Mouse (Mus musculus): ENCODE results near the gene Tvp23a. TPM values are rescaled to one million over a fixed set of nuclear protein-coding genes. Genes with fewer than 3 reads are reported as not detected.

The Tvp23a gene
- polyA plus RNA-seq, 1 experiment from 2014 or later = 29.3 TPM

- no peak overlapping the region for H3K4me3 ChIP-seq
- 96% methylated on average over 9 of the region's 9 CpGs for WGBS
- no peak overlapping the region for H3K4me2 ChIP-seq (replicated peaks)
- no peaks in the 10 kb centered on the region for H3K27me3 ChIP-seq
- H3K27ac ChIP-seq = no peak overlapping the region
- H3K9ac ChIP-seq = no peak overlapping the region
- ATAC-seq (ENCODE audit: insufficient number of reproducible peaks, insufficient read depth, low FRiP score, low TSS enrichment) = no peak
- H3K9me3 ChIP-seq = no peaks in the 10 kb centered on the region
- H3K36me3 ChIP-seq = peaks cover 95% of the 10 kb centered on the region
- H3K4me1 ChIP-seq = no peaks in the 10 kb centered on the region
Measured at GRCm38 (mm10) chr16:10420447-10421054, 26.6 kb downstream of the Tvp23a start.

DNA sequence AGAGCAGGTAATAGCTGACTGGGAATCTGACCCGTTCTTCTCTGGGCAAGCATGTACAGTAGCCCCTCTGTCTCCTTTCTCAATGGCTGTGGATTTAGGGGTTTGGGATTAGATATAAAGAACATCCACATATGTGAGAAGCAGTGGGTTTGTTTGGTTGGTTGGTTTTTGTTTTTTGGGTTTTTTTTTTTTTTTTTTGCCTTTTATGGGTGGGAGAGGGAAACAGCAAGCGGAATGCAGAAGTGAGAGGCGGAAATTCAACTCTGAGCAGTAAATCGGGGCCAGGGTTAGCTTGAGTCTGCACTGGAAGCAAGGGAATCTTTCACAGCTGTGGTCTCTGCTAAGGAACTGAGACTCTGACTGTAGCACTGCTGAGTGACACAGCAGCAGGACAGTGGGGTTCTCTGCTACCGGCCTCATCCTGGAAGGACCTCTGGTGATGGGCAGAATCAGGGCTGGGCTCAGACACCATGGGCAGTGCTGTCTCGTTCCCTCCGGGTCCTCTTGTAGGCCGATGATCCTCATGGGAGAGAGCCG lies 29.4 kb downstream of the Tvp23a start:
- ATAC-seq (ENCODE audit: insufficient number of reproducible peaks, insufficient read depth, low FRiP score, low TSS enrichment) = no peak
- Histone ChIP-seq H3K4me1 (no peaks in the 10 kb centered on the region), H3K9ac (no peak overlapping the region), H3K27me3 (no peaks in the 10 kb centered on the region), H3K4me3 (no peak overlapping the region), H3K36me3 (peaks cover 91% of the 10 kb centered on the region), H3K27ac (no peak overlapping the region), H3K9me3 (no peaks in the 10 kb centered on the region), H3K4me2 (replicated peaks) (no peak overlapping the region)
- WGBS = 93% methylated on average over 9 of the region's 9 CpGs

DNA sequence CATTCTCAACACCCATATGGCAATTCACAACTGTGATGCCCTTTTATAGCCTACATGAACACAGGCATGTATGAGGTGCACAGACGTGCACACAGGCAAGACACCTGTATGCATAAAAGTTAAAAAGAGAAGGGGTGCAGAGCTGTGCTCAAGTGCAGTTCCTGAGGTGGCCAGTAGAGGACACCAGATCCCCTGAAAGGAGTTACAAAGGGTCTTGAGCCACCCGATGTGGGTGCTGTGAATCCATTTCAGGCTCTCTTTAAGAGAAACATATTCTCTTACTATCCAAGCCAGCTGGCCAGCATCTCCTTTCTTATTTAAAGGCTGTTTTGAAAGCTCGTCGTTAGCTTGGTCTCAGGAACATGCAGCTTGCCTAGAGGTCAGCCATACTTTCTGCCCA lies 30.3 kb downstream of the Tvp23a start:
- Histone ChIP-seq H3K27me3 (no peaks in the 10 kb centered on the region), H3K4me3 (no peak overlapping the region), H3K9ac (no peak overlapping the region), H3K4me1 (peaks cover 5% of the 10 kb centered on the region), H3K36me3 (peaks cover 82% of the 10 kb centered on the region), H3K9me3 (no peaks in the 10 kb centered on the region), H3K4me2 (replicated peaks) (no peak overlapping the region), H3K27ac (no peak overlapping the region)
- no peak for ATAC-seq (ENCODE audit: insufficient number of reproducible peaks, insufficient read depth, low FRiP score, low TSS enrichment)
- 96% methylated on average over 4 of the region's 4 CpGs for WGBS

DNA sequence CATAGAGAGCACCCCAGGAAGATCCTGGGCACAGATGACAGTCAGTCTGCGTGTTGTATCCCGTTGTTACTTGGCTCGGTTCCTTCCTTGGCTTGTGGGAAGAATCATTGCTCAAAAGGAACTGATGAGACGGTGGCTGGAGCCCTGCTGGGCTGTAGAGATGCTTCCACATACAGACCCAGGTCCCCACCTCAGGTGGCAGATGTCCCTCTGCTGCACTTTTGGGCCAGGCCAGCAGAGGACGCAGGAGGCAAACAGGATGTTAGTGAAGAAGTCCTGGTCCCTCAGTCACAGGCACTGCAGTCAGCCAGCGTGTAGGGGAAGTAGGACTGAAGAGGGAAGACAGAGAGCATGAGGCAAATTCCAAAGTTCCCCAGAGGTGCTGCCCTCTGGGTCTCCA lies 31.2 kb downstream of the Tvp23a start:
- H3K9ac ChIP-seq = no peak overlapping the region
- WGBS = 80% methylated on average over 6 of the region's 6 CpGs
- no peak overlapping the region for H3K4me2 ChIP-seq (replicated peaks)
- peaks cover 5% of the 10 kb centered on the region for H3K4me1 ChIP-seq
- H3K27me3 ChIP-seq = no peaks in the 10 kb centered on the region
- no peak for ATAC-seq (ENCODE audit: insufficient number of reproducible peaks, insufficient read depth, low FRiP score, low TSS enrichment)
- no peaks in the 10 kb centered on the region for H3K9me3 ChIP-seq
- no peak overlapping the region for H3K27ac ChIP-seq
- peaks cover 73% of the 10 kb centered on the region for H3K36me3 ChIP-seq
- no peak overlapping the region for H3K4me3 ChIP-seq

DNA sequence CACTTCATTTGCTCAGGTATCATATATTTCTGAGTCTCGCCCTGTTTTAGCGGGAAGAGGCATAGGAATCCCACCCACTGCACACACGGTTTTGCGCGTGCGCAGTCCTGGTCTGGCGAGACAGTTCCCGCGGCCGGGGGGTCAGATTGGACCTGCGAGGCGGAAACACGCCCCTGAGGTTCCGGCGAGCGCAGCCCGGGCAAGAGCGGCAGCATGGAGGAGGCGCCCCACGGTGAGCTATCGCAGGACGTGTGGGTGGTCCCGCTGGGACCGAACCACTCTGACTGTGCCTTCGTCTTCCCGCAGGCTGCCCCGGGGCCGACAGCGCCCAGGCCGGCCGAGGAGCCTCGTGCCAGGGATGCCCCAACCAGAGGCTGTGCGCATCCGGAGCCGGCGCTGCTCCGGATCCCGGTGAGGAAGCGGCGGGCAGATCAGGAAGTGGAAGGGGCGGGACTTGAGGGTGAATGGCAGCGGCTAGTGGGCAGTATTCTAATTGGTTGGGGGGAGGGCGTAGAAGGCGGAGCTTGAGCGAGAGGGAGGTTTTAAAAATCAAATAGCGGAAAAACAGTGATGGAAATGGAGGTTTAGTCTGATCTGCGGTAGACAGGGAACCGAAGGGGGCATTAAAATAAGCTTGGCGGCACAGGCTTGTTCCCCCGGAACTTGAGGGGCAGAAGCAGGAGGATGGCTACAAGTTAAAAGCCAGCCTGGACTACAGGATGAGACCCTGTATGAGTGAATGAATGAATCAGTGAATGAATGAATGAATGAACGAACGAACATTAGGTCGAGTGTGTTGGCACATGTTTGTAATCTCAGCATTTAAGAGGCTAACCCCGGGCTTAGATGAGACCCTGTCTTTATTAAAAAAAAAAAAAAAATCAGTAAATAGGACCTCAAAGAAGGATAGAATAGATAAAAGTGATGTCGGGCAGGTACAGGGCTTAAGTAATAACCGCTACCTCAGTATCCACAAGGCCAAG lies 35.1 kb downstream of the Tvp23a start, which contains the start of gene Nubp1:
Nubp1 (plus strand) TSS at position 185 of the 983 bp plus-strand sequence.
- Histone ChIP-seq H3K4me2 (replicated peaks) (peak within 1 kb of the TSS; percentile 70), H3K36me3 (peaks cover 37% of the 10 kb centered on the region), H3K27ac (peak within 1 kb of the TSS; percentile 89), H3K9me3 (no peaks in the 10 kb centered on the region), H3K4me1 (peaks cover 5% of the 10 kb centered on the region), H3K9ac (peak within 1 kb of the TSS; percentile 68), H3K27me3 (no peaks in the 10 kb centered on the region), H3K4me3 (peak within 1 kb of the TSS; percentile 68)
- 3% methylated on average over 56 of the region's 56 CpGs for WGBS
- ATAC-seq (ENCODE audit: insufficient number of reproducible peaks, insufficient read depth, low FRiP score, low TSS enrichment) = peak; percentile 96

- peaks cover 6% of the 10 kb centered on the region; the same call in 1 of the 2 replicates for H3K4me1 ChIP-seq
- H3K4me2 ChIP-seq (replicated peaks) = no peak overlapping the region
- no peak overlapping the region for H3K4me3 ChIP-seq
- H3K36me3 ChIP-seq = no peaks in the 10 kb centered on the region
- H3K27ac ChIP-seq = no peak overlapping the region
- no peaks in the 10 kb centered on the region for H3K9me3 ChIP-seq
- 24% methylated on average over 7 of the region's 7 CpGs for WGBS
- peaks cover 16% of the 10 kb centered on the region for H3K27me3 ChIP-seq
- ATAC-seq (ENCODE audit: insufficient number of reproducible peaks, insufficient read depth, low FRiP score, low TSS enrichment) = no peak
- H3K9ac ChIP-seq = no peak overlapping the region
Measured at GRCm38 (mm10) chr16:10399160-10399559, 48.0 kb downstream of the Tvp23a start.

- Histone ChIP-seq H3K4me1 (peaks cover 6% of the 10 kb centered on the region; the same call in 1 of the 2 replicates), H3K4me2 (replicated peaks) (no peak overlapping the region), H3K9me3 (no peaks in the 10 kb centered on the region), H3K36me3 (no peaks in the 10 kb centered on the region), H3K27me3 (peaks cover 20% of the 10 kb centered on the region), H3K27ac (no peak overlapping the region), H3K9ac (no peak overlapping the region), H3K4me3 (no peak overlapping the region)
- ATAC-seq (ENCODE audit: insufficient number of reproducible peaks, insufficient read depth, low FRiP score, low TSS enrichment) = no peak
- WGBS = 73% methylated on average over 5 of the region's 5 CpGs
Measured at GRCm38 (mm10) chr16:10398755-10399154, 48.4 kb downstream of the Tvp23a start.

GRCm38 (mm10) chr16:10394699-10395540 lies 52.2 kb downstream of the Tvp23a start, which contains the start of gene Tekt5:
TSS of gene Tekt5 (minus strand) at chr16:10395490.
- Histone ChIP-seq H3K9ac (peak within 1 kb of the TSS; percentile 38; the same call in 1 of the 2 replicates), H3K27ac (no peak within 1 kb of the TSS), H3K4me2 (replicated peaks) (peak within 1 kb of the TSS; percentile 47), H3K27me3 (peaks cover 24% of the 10 kb centered on the region), H3K36me3 (no peaks in the 10 kb centered on the region), H3K4me1 (peaks cover 6% of the 10 kb centered on the region; the same call in 1 of the 2 replicates), H3K9me3 (no peaks in the 10 kb centered on the region), H3K4me3 (peak within 1 kb of the TSS; percentile 22)
- 6% methylated on average over 37 of the region's 37 CpGs for WGBS
- no peak for ATAC-seq (ENCODE audit: insufficient number of reproducible peaks, insufficient read depth, low FRiP score, low TSS enrichment)

DNA sequence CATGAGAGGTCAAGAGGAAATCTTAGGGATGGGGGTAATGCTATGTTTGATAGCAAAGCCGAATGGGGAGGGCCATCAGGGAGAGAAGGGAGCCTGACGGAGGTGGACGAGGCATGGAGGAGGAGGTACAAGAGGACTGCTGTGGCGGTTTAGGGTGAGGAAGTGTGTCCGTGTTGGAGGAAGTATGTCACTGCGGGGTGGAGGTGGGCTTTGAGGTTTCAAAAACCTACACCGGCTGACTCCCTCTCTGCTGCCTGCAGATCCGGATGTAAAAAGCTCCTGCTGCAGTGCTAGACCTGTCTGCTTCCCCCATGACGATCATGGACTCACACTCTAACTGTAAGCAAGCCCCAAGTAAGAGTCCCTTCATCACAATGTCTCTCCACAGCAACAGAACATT lies 54.6 kb downstream of the Tvp23a start:
- Histone ChIP-seq H3K4me3 (no peak overlapping the region), H3K9me3 (no peaks in the 10 kb centered on the region), H3K4me2 (replicated peaks) (no peak overlapping the region), H3K4me1 (peaks cover 6% of the 10 kb centered on the region; the same call in 1 of the 2 replicates), H3K9ac (no peak overlapping the region), H3K27ac (no peak overlapping the region), H3K27me3 (peaks cover 27% of the 10 kb centered on the region), H3K36me3 (no peaks in the 10 kb centered on the region)
- ATAC-seq (ENCODE audit: insufficient number of reproducible peaks, insufficient read depth, low FRiP score, low TSS enrichment) = no peak
- WGBS = 82% methylated on average over 9 of the region's 9 CpGs

GRCm38 (mm10) chr16:10388634-10389365 lies 58.4 kb downstream of the Tvp23a start:
- WGBS = 91% methylated on average over 6 of the region's 6 CpGs
- no peak for ATAC-seq (ENCODE audit: insufficient number of reproducible peaks, insufficient read depth, low FRiP score, low TSS enrichment)
- peaks cover 8% of the 10 kb centered on the region; the same call in 1 of the 2 replicates for H3K27me3 ChIP-seq
- no peak overlapping the region for H3K4me3 ChIP-seq
- H3K4me2 ChIP-seq (replicated peaks) = no peak overlapping the region
- no peaks in the 10 kb centered on the region for H3K4me1 ChIP-seq
- no peak overlapping the region for H3K27ac ChIP-seq
- no peak overlapping the region for H3K9ac ChIP-seq
- H3K9me3 ChIP-seq = no peaks in the 10 kb centered on the region
- no peaks in the 10 kb centered on the region for H3K36me3 ChIP-seq

Measured in embryonic facial prominence, embryonic 12.5 days (tissue).